Mouse (Mus musculus) E14TG2a.4 (cell line): ENCODE data around the gene Ldlrad3.

Experiments used
- CTCF ChIP-seq: conservative IDR thresholded peaks from 2 replicates; pipeline ENCODE4 v1.5.1; 2014; ENCODE audit warnings: low read length
- POU5F1 ChIP-seq: IDR thresholded peaks from 2 replicates; pipeline ENCODE4 v1.6.1; 2014; ENCODE audit warnings: low read length, borderline replicate concordance

GRCm38 (mm10) chr2:102062861-102063468 lies 123.2 kb downstream of the Ldlrad3 start:
- no peak for TF ChIP-seq CTCF
- no peak for TF ChIP-seq POU5F1
